Mouse (Mus musculus): Measurements from ENCODE around the gene Oaz1. TPM values are rescaled to one million over a fixed set of nuclear protein-coding genes. Genes with fewer than 3 reads are reported as not detected.
A peak's percentile ranks its signal among the peaks of the same experiment; 100 is the strongest.
"Not testable (repeated sequence)": the region's sequence is repeated elsewhere in the genome, so short reads cannot be mapped to it uniquely, and the experiment has no call there.

Oaz1 gene
- polyA plus RNA-seq, 1 experiment from 2014 or later = 1,218 TPM

DNA sequence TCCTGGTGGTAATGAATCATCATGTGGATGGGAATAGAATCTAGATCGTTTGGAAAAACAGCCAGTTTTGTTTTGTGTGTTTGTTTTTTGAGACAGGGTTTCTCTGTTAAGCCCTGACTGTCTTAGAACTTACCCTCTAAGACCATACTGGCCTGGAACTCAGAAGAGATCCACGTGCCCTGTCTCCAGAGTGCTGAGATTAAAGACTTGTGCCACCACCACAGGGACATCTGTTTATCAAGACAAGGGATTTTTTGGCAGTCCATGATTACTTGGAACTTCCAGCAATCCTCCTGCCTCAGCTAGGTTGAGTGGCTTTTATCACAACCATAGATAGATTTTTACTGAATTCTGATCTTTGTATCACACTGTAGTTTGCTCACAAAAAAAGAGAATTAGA lies 1.6 kb upstream of the Oaz1 start:
- H3K36me3 ChIP-seq (ENCODE audit: control insufficient read depth, insufficient read depth, low read length) = peaks cover 9% of the 10 kb centered on the region
- 82% methylated on average over 2 of the region's 2 CpGs for WGBS

DNA sequence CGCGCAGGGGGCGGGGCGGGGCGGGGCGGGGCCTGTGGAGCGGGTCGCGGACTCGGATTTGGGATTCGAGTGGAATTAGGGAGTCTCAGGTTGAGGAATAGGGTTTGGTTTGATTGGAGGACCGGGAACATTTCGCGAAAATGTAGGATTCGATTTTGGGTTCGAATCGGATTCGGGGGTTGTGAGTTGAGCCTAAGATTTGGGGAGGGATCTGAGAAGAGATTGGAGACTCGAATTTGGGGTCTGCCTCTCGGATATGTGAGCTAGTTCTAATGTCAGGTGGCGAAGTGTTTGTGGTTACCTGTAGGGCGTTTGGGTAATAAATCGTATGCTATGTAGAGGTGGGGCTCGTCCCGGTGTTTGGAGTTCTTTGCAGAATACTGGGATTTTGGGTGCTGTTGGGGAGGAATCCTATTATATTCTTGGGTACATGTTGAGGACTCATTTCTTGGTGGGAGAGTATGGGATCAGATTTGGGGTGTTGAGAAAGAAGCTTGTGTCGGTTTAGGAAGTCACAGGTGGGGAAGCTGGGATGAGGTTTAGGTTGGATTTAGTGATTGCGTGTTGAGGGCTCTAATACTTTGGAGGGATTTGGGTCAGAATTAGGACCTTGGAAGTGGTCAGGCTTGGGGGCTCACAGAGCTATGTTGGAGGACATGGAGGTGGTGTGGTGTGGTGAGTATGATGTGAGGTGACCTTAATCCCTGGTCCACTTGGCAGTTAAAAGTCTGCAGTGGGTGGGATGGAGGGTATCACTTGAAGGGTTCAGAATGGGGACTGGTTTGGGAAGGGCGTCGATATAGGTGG lies 810 bp downstream of the Oaz1 start:
- no peak for DNase-seq

More for the DNA sequence above, 1.6 kb upstream of the Oaz1 start:
- H3K27me3 ChIP-seq (ENCODE audit: control insufficient read depth, insufficient read depth, low read length) = no peaks in the 10 kb centered on the region
- H3K9ac ChIP-seq (replicated peaks; ENCODE audit: low read length) = no peak overlapping the region
- DNase-seq (no peak), ATAC-seq (ENCODE audit: low FRiP score, low TSS enrichment) (no peak)
- H3K4me3 ChIP-seq (replicated peaks; ENCODE audit: low read depth, low read length) = no peak overlapping the region
- H3K9me3 ChIP-seq (ENCODE audit: control insufficient read depth, low read length) = no peaks in the 10 kb centered on the region
- peaks cover 10% of the 10 kb centered on the region for H3K4me1 ChIP-seq (ENCODE audit: control insufficient read depth, insufficient read depth, low read length)
- H3K27ac ChIP-seq (replicated peaks; ENCODE audit: low read depth, low read length) = no peak overlapping the region
- H3K4me2 ChIP-seq (ENCODE audit: low read length) = no peak overlapping the region

GRCm38 (mm10) chr10:80827870-80828420 lies 1.5 kb downstream of the Oaz1 start:
- H3K9ac ChIP-seq (replicated peaks; ENCODE audit: low read length) = peak overlapping the region; percentile 84; the same call in 1 of the 2 replicates
- ATAC-seq (ENCODE audit: low FRiP score, low TSS enrichment) = no peak
- WGBS = 80% methylated on average over 10 of the region's 10 CpGs

More for the DNA sequence above, 810 bp downstream of the Oaz1 start:
- Histone ChIP-seq H3K9ac (replicated peaks; ENCODE audit: low read length) (peak overlapping the region; percentile 84), H3K9me3 (ENCODE audit: control insufficient read depth, low read length) (no peaks in the 10 kb centered on the region), H3K4me1 (ENCODE audit: control insufficient read depth, insufficient read depth, low read length) (peaks cover 10% of the 10 kb centered on the region), H3K4me2 (ENCODE audit: low read length) (peak overlapping the region; percentile 92), H3K27ac (replicated peaks; ENCODE audit: low read depth, low read length) (peak overlapping the region; percentile 92), H3K27me3 (ENCODE audit: control insufficient read depth, insufficient read depth, low read length) (no peaks in the 10 kb centered on the region), H3K36me3 (ENCODE audit: control insufficient read depth, insufficient read depth, low read length) (peaks cover 24% of the 10 kb centered on the region), H3K4me3 (replicated peaks; ENCODE audit: low read depth, low read length) (peak overlapping the region; percentile 74)
- 7% methylated on average over 29 of the region's 29 CpGs for WGBS
- no peak for ATAC-seq (ENCODE audit: low FRiP score, low TSS enrichment)

GRCm38 (mm10) chr10:80828587-80828986 lies 2.1 kb downstream of the Oaz1 start:
- not testable (repeated sequence) for H3K27me3 ChIP-seq (ENCODE audit: control insufficient read depth, insufficient read depth, low read length); H3K9me3 ChIP-seq (ENCODE audit: control insufficient read depth, low read length); DNase-seq; H3K27ac ChIP-seq (replicated peaks; ENCODE audit: low read depth, low read length); H3K4me1 ChIP-seq (ENCODE audit: control insufficient read depth, insufficient read depth, low read length); H3K9ac ChIP-seq (replicated peaks; ENCODE audit: low read length); ATAC-seq (ENCODE audit: low FRiP score, low TSS enrichment)
- Histone ChIP-seq H3K4me2 (ENCODE audit: low read length) (peak overlapping the region; percentile 92), H3K4me3 (replicated peaks; ENCODE audit: low read depth, low read length) (peak overlapping the region; percentile 74; the same call in 1 of the 2 replicates), H3K36me3 (ENCODE audit: control insufficient read depth, insufficient read depth, low read length) (peaks cover 24% of the 10 kb centered on the region)
- WGBS = 84% methylated on average over 7 of the region's 9 CpGs

More at GRCm38 (mm10) chr10:80827870-80828420, 1.5 kb downstream of the Oaz1 start:
- Histone ChIP-seq H3K4me2 (ENCODE audit: low read length) (peak overlapping the region; percentile 92), H3K4me3 (replicated peaks; ENCODE audit: low read depth, low read length) (peak overlapping the region; percentile 74), H3K27me3 (ENCODE audit: control insufficient read depth, insufficient read depth, low read length) (no peaks in the 10 kb centered on the region), H3K4me1 (ENCODE audit: control insufficient read depth, insufficient read depth, low read length) (peaks cover 10% of the 10 kb centered on the region), H3K27ac (replicated peaks; ENCODE audit: low read depth, low read length) (no peak overlapping the region), H3K9me3 (ENCODE audit: control insufficient read depth, low read length) (no peaks in the 10 kb centered on the region), H3K36me3 (ENCODE audit: control insufficient read depth, insufficient read depth, low read length) (peaks cover 24% of the 10 kb centered on the region)
- DNase-seq = no peak

- 0 out of 2 replicates have a peak overlapping the region, but pooled peaks have one; percentile 6 for H3K4me2 ChIP-seq (ENCODE audit: low read length)
- H3K9me3 ChIP-seq (ENCODE audit: control insufficient read depth, low read length) = no peaks in the 10 kb centered on the region
- no peak for DNase-seq
- no peak overlapping the region for H3K9ac ChIP-seq (replicated peaks; ENCODE audit: low read length)
- peaks cover 24% of the 10 kb centered on the region for H3K36me3 ChIP-seq (ENCODE audit: control insufficient read depth, insufficient read depth, low read length)
- H3K27ac ChIP-seq (replicated peaks; ENCODE audit: low read depth, low read length) = no peak overlapping the region
- H3K4me3 ChIP-seq (replicated peaks; ENCODE audit: low read depth, low read length) = no peak overlapping the region
- peaks cover 12% of the 10 kb centered on the region; the same call in 1 of the 2 replicates for H3K27me3 ChIP-seq (ENCODE audit: control insufficient read depth, insufficient read depth, low read length)
- H3K4me1 ChIP-seq (ENCODE audit: control insufficient read depth, insufficient read depth, low read length) = peaks cover 10% of the 10 kb centered on the region
- ATAC-seq (ENCODE audit: low FRiP score, low TSS enrichment) = no peak
- 68% methylated on average over 1 of the region's 1 CpGs for WGBS
Observed at GRCm38 (mm10) chr10:80829359-80830278, 3.2 kb downstream of the Oaz1 start.

DNA sequence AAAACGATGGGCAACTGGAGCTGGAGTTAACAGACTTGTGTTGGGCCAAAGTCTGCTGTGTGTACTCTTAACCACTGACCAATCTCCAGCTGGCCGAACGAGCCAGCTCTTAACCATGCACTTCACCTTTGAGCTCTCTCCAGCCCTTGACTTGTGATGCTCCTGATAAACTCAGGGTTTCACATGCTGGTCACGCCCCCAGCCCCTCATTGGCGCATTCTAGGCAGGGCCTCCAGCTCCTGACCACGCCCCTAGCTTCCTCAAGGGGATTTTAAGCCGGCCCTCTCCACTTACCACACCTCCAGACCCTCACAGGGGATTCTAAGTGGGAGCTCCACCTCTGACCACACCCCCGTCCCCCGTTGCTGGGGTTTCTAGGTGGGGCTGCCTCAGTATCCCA lies 4.7 kb downstream of the Oaz1 start:
- no peak overlapping the region; the same call in 1 of the 2 replicates for H3K9ac ChIP-seq (replicated peaks; ENCODE audit: low read length)

DNA sequence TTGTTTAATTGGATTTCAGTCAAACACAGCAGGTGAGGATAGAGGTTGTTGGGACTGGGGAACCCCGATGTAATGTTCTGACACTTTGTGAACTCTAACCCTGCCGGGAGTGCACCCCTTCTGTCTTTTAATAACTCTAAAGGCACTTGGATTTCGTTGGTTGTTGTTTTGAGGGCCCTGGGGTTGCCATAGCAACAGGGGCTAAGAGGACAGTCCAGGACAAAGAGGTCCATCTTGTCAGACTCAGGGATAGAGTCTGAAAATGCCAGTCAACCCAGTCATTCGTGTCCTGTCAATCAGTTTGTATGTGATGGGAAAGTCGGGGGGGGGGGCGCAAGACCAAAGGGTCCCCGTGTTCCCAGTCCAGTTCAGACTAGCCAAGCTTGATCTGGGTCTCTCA lies 6.4 kb downstream of the Oaz1 start:
- ATAC-seq (ENCODE audit: low FRiP score, low TSS enrichment) (no peak), DNase-seq (no peak)
- H3K9me3 ChIP-seq (ENCODE audit: control insufficient read depth, low read length) = no peaks in the 10 kb centered on the region
- no peak overlapping the region for H3K9ac ChIP-seq (replicated peaks; ENCODE audit: low read length)
- H3K27ac ChIP-seq (replicated peaks; ENCODE audit: low read depth, low read length) = no peak overlapping the region
- H3K36me3 ChIP-seq (ENCODE audit: control insufficient read depth, insufficient read depth, low read length) = peaks cover 24% of the 10 kb centered on the region
- peaks cover 4% of the 10 kb centered on the region for H3K4me1 ChIP-seq (ENCODE audit: control insufficient read depth, insufficient read depth, low read length)
- H3K4me2 ChIP-seq (ENCODE audit: low read length) = no peak overlapping the region
- H3K27me3 ChIP-seq (ENCODE audit: control insufficient read depth, insufficient read depth, low read length) = peaks cover 25% of the 10 kb centered on the region
- H3K4me3 ChIP-seq (replicated peaks; ENCODE audit: low read depth, low read length) = no peak overlapping the region
- 34% methylated on average over 7 of the region's 7 CpGs for WGBS

More for the DNA sequence above, 4.7 kb downstream of the Oaz1 start:
- peaks cover 10% of the 10 kb centered on the region for H3K4me1 ChIP-seq (ENCODE audit: control insufficient read depth, insufficient read depth, low read length)
- no peak overlapping the region for H3K27ac ChIP-seq (replicated peaks; ENCODE audit: low read depth, low read length)
- WGBS = 5% methylated on average over 9 of the region's 9 CpGs
- H3K9me3 ChIP-seq (ENCODE audit: control insufficient read depth, low read length) = no peaks in the 10 kb centered on the region
- peaks cover 25% of the 10 kb centered on the region for H3K27me3 ChIP-seq (ENCODE audit: control insufficient read depth, insufficient read depth, low read length)
- H3K4me2 ChIP-seq (ENCODE audit: low read length) = no peak overlapping the region
- peaks cover 24% of the 10 kb centered on the region for H3K36me3 ChIP-seq (ENCODE audit: control insufficient read depth, insufficient read depth, low read length)
- DNase-seq (peak; percentile 65), ATAC-seq (ENCODE audit: low FRiP score, low TSS enrichment) (no peak)
- no peak overlapping the region for H3K4me3 ChIP-seq (replicated peaks; ENCODE audit: low read depth, low read length)

DNA sequence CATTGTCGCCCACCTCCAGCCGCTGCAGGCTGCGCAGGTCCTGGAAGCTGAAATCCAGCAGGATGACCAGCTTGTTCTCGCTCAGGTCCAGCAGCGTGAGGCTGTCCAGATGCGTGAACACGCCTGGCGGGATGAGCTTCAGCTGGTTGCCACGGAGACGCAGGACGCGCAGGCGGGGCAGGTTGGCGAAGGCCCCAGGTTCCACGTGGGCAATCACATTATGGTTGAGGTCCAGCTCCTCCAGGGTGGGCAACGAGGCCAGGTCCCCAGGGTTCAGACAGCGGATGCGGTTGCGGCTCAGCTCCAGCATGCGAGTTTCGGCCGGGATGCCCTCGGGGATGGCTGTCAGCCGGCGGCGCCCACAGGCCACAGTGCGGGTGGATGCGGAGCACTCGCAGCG lies 9.2 kb downstream of the Oaz1 start:
- Histone ChIP-seq H3K27me3 (ENCODE audit: control insufficient read depth, insufficient read depth, low read length) (peaks cover 25% of the 10 kb centered on the region), H3K9me3 (ENCODE audit: control insufficient read depth, low read length) (no peaks in the 10 kb centered on the region), H3K27ac (replicated peaks; ENCODE audit: low read depth, low read length) (no peak overlapping the region), H3K4me1 (ENCODE audit: control insufficient read depth, insufficient read depth, low read length) (0 out of 2 replicates have a peak, but pooled peaks cover 4% of the 10 kb centered on the region), H3K36me3 (ENCODE audit: control insufficient read depth, insufficient read depth, low read length) (peaks cover 7% of the 10 kb centered on the region), H3K4me2 (ENCODE audit: low read length) (peak overlapping the region; percentile 29), H3K4me3 (replicated peaks; ENCODE audit: low read depth, low read length) (no peak overlapping the region), H3K9ac (replicated peaks; ENCODE audit: low read length) (peak overlapping the region; percentile 26; the same call in 1 of the 2 replicates)
- 42% methylated on average over 30 of the region's 30 CpGs for WGBS
- DNase-seq (peak; percentile 44), ATAC-seq (ENCODE audit: low FRiP score, low TSS enrichment) (no peak)

Data from midbrain, embryonic 14.5 days (tissue).